Mouse (Mus musculus) lung, embryonic 15.5 days (tissue): ENCODE results near the gene Lhfpl1. TPM values are rescaled to one million over a fixed set of nuclear protein-coding genes. Genes with fewer than 3 reads are reported as not detected.

Experiments
- polyA plus RNA-seq: library from polyadenylated mRNA; unstranded; fragments of >200 nt; fragmentation: Nextera tagmentation; extraction: Ambion mirVana; gene quantifications from 2 replicates; pipeline ENCODE4 v1.2.1, GENCODE M21; 2015

Lhfpl1 gene
- polyA plus RNA-seq, 1 experiment from 2014 or later = 0.36 TPM

Other genes with a start within 250 kb of the Lhfpl1 start
- 9.0 and 9.6 TPM in 2 replicates for gene Amot, start 156.1 kb upstream of the Lhfpl1 start, polyA plus RNA-seq